Mouse (Mus musculus) ES-Bruce4 (cell line): ENCODE data around the gene Bard1.

ENCODE experiments used
- CTCF ChIP-seq: IDR thresholded peaks from one replicate; pipeline ENCODE4 v1.8.1; 2011; ENCODE audit warnings: low read depth, low read length
- EP300 ChIP-seq: IDR thresholded peaks from 2 replicates; pipeline ENCODE4 v1.6.1; 2011; ENCODE audit warnings: low read depth, low read length; ENCODE audit not compliant: insufficient read depth
- POLR2A ChIP-seq: IDR thresholded peaks from one replicate; pipeline ENCODE4 v1.8.1; 2011; ENCODE audit warnings: low read length; ENCODE audit not compliant: insufficient read depth

- TF ChIP-seq CTCF (no peak), POLR2A (no peak), EP300 (no peak)
Measured at GRCm38 (mm10) chr1:71105724-71106123, 2.8 kb upstream of the Bard1 start.
